21 mouse cellular contexts compared by ENCODE assay signal in the genomic region with DNA sequence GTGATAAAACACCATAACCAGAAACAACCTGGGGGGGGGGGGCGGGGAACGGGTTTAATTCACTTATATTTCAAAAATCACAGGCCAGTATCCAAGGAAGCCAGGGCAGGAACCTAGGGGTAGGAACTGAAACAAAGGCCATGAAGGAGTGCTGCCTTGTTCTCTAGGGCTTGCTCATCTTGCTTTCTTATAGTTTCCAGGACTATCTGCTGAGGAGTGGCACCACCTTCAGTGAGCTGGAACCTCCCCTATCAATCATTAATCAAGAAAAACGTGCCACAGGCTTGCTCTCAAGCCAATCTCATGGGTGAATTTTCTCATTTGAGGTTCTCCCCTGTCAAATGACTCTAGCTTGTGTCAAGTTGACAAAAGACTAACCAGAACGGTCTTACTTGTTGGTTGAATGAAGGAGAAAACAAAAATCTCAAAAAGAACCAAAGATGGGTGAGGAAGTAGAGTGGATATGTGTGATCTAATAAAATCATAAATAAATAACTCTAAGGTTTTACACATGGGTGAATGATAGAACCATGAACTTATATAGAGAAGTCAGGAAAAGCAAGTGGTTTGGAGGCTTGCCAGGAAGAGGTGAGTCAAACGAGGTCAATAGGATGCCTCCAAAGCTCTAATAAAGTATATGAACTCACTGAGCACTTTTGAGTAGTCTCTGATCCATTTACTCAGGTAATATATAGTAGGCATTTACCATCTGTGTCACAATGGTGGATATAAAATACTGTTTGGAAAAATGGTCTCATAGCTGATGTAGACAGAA.
DNase-seq lines count a peak whose midpoint lies in the region; ATAC-seq and TF ChIP-seq lines count a peak whose summit lies in the region.
"Had no signal": no experiment of that assay in that cellular context is flagged by ENCODE, and none has a peak within 500 bp of the region (broad histone marks: within the 10 kb centered on the region; RNA-seq: fewer than 3 reads in every experiment).

No protein-coding gene starts in this region.

- H3K9me3 ChIP-seq in kidney, embryonic 14.5 days (ENCODE audit: control insufficient read depth, low read length): no peaks in the 10 kb centered on the region
- H3K9me3 ChIP-seq in lung, embryonic 16.5 days (ENCODE audit: control insufficient read depth, low read length): no peaks in the 10 kb centered on the region
- H3K9me3 ChIP-seq: embryonic facial prominence, embryonic 13.5 days; forebrain, embryonic 13.5 days; hindbrain, embryonic 13.5 days; liver, embryonic 13.5 days; midbrain, embryonic 12.5 days had no signal

- TF ChIP-seq POLR2A in lung, adult 2 months (IDR thresholded peaks at IDR 0.05; ENCODE audit: borderline replicate concordance, extremely low read depth, low read depth, low read length): no peak

- 66% methylated on average over 5 of the region's 5 CpGs for WGBS in kidney, embryonic 14.5 days
- WGBS in lung, embryonic 16.5 days: 77% methylated on average over 5 of the region's 5 CpGs
- 60% methylated on average over 5 of the region's 5 CpGs for WGBS in lung, adult 2 months

- H3K27ac ChIP-seq in kidney, embryonic 14.5 days (ENCODE audit: low read depth, low read length): no peak overlapping the region
- H3K27ac ChIP-seq in lung, embryonic 16.5 days (ENCODE audit: low read length): peak overlapping the region; percentile 44
- H3K27ac ChIP-seq: embryonic facial prominence, embryonic 13.5 days; forebrain, embryonic 13.5 days; hindbrain, embryonic 13.5 days; left cerebral cortex, adult 2 months; liver, embryonic 13.5 days; midbrain, embryonic 12.5 days had no signal

- no peak overlapping the region for H3K9ac ChIP-seq in kidney, embryonic 14.5 days (ENCODE audit: low read depth, low read length)
- H3K9ac ChIP-seq in lung, embryonic 16.5 days (ENCODE audit: low read length): no peak overlapping the region
- H3K9ac ChIP-seq: embryonic facial prominence, embryonic 13.5 days; forebrain, embryonic 13.5 days; hindbrain, embryonic 13.5 days; liver, embryonic 13.5 days; midbrain, embryonic 12.5 days had no signal

- DNase-seq in kidney, adult 9 months: peak; percentile 11
- DNase-seq in lung, adult 2 months: no peak
- peak; percentile 21 for DNase-seq in NIH3T3 (ENCODE audit: low read depth)
- DNase-seq in T-cell, adult 2 months (ENCODE audit: low spot score): no peak
- DNase-seq in adrenal gland, postnatal 4 days (ENCODE audit: low spot score in 2 of 2): no peak
- DNase-seq: adrenal gland, adult 2 months; B cell, adult 2 months; cerebellum, adult 18-20 months; cerebellum, postnatal 25 days; gastrocnemius, postnatal 36 days; layer of hippocampus, adult 9-11 months; liver, embryonic 13.5 days; thymus, adult 18-20 months had no signal

- ATAC-seq in kidney, embryonic 14.5 days (ENCODE audit: low FRiP score, low TSS enrichment): no peak
- no peak for ATAC-seq in lung, embryonic 16.5 days (ENCODE audit: low read depth)
- ATAC-seq: forebrain, embryonic 13.5 days had no signal

- H3K4me2 ChIP-seq in kidney, embryonic 14.5 days (replicated peaks; ENCODE audit: low read depth, low read length): no peak overlapping the region
- no peak overlapping the region for H3K4me2 ChIP-seq in lung, embryonic 16.5 days (ENCODE audit: low read depth, low read length)
- H3K4me2 ChIP-seq: embryonic facial prominence, embryonic 13.5 days; forebrain, embryonic 13.5 days; hindbrain, embryonic 13.5 days; liver, embryonic 13.5 days; midbrain, embryonic 12.5 days had no signal

- no peak for TF ChIP-seq CTCF in lung, adult 2 months (IDR thresholded peaks at IDR 0.05; ENCODE audit: insufficient read depth, low read length)

- no peaks in the 10 kb centered on the region for H3K4me1 ChIP-seq in kidney, embryonic 14.5 days (ENCODE audit: control insufficient read depth, insufficient read depth, low read length)
- H3K4me1 ChIP-seq in lung, embryonic 16.5 days (replicated peaks; ENCODE audit: control insufficient read depth, insufficient read depth, low read length): no peaks in the 10 kb centered on the region
- no peaks in the 10 kb centered on the region; the same call in 1 of the 2 replicates for H3K4me1 ChIP-seq in lung, adult 2 months (ENCODE audit: control insufficient read depth, insufficient read depth, low read length)
- H3K4me1 ChIP-seq: forebrain, embryonic 13.5 days; hindbrain, embryonic 13.5 days; liver, embryonic 13.5 days; midbrain, embryonic 12.5 days had no signal

- no peaks in the 10 kb centered on the region for H3K27me3 ChIP-seq in kidney, embryonic 14.5 days (ENCODE audit: control insufficient read depth, insufficient read depth, low read length)
- no peaks in the 10 kb centered on the region for H3K27me3 ChIP-seq in lung, embryonic 16.5 days (ENCODE audit: control insufficient read depth, insufficient read depth, low read depth, low read length)
- H3K27me3 ChIP-seq: embryonic facial prominence, embryonic 13.5 days; forebrain, embryonic 13.5 days; hindbrain, embryonic 13.5 days; liver, embryonic 13.5 days; midbrain, embryonic 12.5 days had no signal

- no peaks in the 10 kb centered on the region for H3K36me3 ChIP-seq in kidney, embryonic 14.5 days (ENCODE audit: control insufficient read depth, insufficient read depth, low read length)
- no peaks in the 10 kb centered on the region for H3K36me3 ChIP-seq in lung, embryonic 16.5 days (ENCODE audit: control insufficient read depth, insufficient read depth, low read length)
- H3K36me3 ChIP-seq: embryonic facial prominence, embryonic 13.5 days; hindbrain, embryonic 13.5 days; liver, embryonic 13.5 days; midbrain, embryonic 12.5 days had no signal

- no peak overlapping the region for H3K4me3 ChIP-seq in kidney, embryonic 14.5 days (ENCODE audit: low read length)
- H3K4me3 ChIP-seq in lung, embryonic 16.5 days (ENCODE audit: low read length): no peak overlapping the region
- H3K4me3 ChIP-seq in lung, adult 2 months (replicated peaks; ENCODE audit: extremely low read depth, low read depth, low read length): no peak overlapping the region
- H3K4me3 ChIP-seq: embryonic facial prominence, embryonic 13.5 days; erythroblast, embryonic 14.5 days; forebrain, embryonic 13.5 days; hindbrain, embryonic 13.5 days; left cerebral cortex, adult 2 months; liver, embryonic 13.5 days; midbrain, embryonic 12.5 days had no signal

Comparison
In these comparisons a context has a peak if more than half of its experiments do, and no peak if none do; other contexts are left out.
1. DNase-seq: peak in kidney, adult 9 months (single experiment) and NIH3T3 (single experiment); none in lung, adult 2 months (single experiment), T-cell, adult 2 months (single experiment) and adrenal gland, postnatal 4 days (0 of 2).